Mouse (Mus musculus) testis, adult 2 months (tissue): ENCODE data around the gene Tyw1. TPM values are rescaled to one million over a fixed set of nuclear protein-coding genes. Genes with fewer than 3 reads are reported as not detected.

Experiments
- H3K27ac ChIP-seq: fragments of 200-500 bp; 2 replicates; pipeline ENCODE4 v1.5.1; 2012; ENCODE audit warnings: low read depth, low read length; ENCODE audit not compliant: control insufficient read depth, insufficient read depth
- H3K27me3 ChIP-seq: fragments of 200-500 bp; 2 replicates; pipeline ENCODE4 v1.6.1; 2012; ENCODE audit warnings: mild to moderate bottlenecking, low read length, moderate library complexity; ENCODE audit not compliant: control insufficient read depth, insufficient read depth
- H3K36me3 ChIP-seq: fragments of 200-500 bp; 2 replicates; pipeline ENCODE4 v1.6.1; 2012; ENCODE audit warnings: mild to moderate bottlenecking, low read length; ENCODE audit not compliant: control insufficient read depth, insufficient read depth
- H3K4me1 ChIP-seq: fragments of 200-500 bp; 2 replicates; pipeline ENCODE4 v1.6.1; 2012; ENCODE audit warnings: low read length; ENCODE audit not compliant: control insufficient read depth, insufficient read depth
- H3K4me3 ChIP-seq: fragments of 200-500 bp; 2 replicates; pipeline ENCODE4 v1.5.1; 2012; ENCODE audit warnings: low read depth, mild to moderate bottlenecking, low read length, moderate library complexity, mixed read lengths; ENCODE audit not compliant: control insufficient read depth
- CTCF ChIP-seq: fragments of 200-500 bp; IDR thresholded peaks from 2 replicates; pipeline ENCODE4 v1.5.1; 2012; ENCODE audit warnings: low read depth, mild to moderate bottlenecking, inconsistent platforms, low read length, moderate library complexity; ENCODE audit not compliant: control insufficient read depth, insufficient read depth, insufficient replicate concordance
- POLR2A ChIP-seq: fragments of 200-500 bp; IDR thresholded peaks from 2 replicates; pipeline ENCODE4 v1.6.1; 2012; ENCODE audit warnings: low read depth, mild to moderate bottlenecking, inconsistent platforms, low read length, moderate library complexity; ENCODE audit not compliant: control insufficient read depth
- polyA plus RNA-seq: library from polyadenylated mRNA; depleted of rRNA; stranded (reverse); fragments of >200 nt; gene quantifications from 2 replicates; pipeline ENCODE4 v1.2.3, GENCODE M21; 2012; rRNA removed

The Tyw1 gene
- polyA plus RNA-seq, 1 experiment: 8.0 TPM

DNA sequence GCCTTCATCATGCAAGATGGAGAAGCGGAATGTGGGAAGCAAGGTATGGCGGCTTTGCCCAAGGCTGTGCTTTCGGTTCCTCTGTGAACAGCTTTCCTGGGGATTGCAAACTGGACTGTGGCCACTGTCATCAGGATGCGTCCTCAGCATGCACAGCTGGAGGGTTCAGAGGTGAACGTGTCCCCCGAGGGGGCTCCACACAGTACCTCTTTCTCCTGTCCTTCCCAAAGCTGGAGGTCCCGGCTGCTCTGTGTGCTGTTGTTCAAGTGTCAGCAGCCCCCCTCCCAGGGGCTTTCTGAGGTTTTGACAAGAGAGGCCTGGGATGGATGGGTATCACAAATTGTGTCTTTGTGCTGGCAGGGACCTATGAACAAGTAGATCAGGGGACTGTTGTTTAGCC is 131.0 kb downstream of the Tyw1 start:
- Histone ChIP-seq H3K27ac (no peak overlapping the region), H3K27me3 (no peaks in the 10 kb centered on the region), H3K4me3 (no peak overlapping the region), H3K36me3 (no peaks in the 10 kb centered on the region), H3K4me1 (no peaks in the 10 kb centered on the region)
- no peak for TF ChIP-seq POLR2A
- no peak for TF ChIP-seq CTCF

Other genes with a start within 250 kb of the Tyw1 start
- gene Asl, start 226.4 kb upstream of the Tyw1 start, polyA plus RNA-seq: 16.5 and 17.1 TPM in 2 replicates
- 56.0 and 56.5 TPM in 2 replicates for gene Crcp, start 226.3 kb upstream of the Tyw1 start, polyA plus RNA-seq
- 58.7 and 59.6 TPM in 2 replicates for gene Tpst1, start 182.3 kb upstream of the Tyw1 start, polyA plus RNA-seq
- gene Kctd7, start 110.8 kb upstream of the Tyw1 start, polyA plus RNA-seq: 14.8 and 15.6 TPM in 2 replicates
- 8.0 and 8.1 TPM in 2 replicates for gene Rabgef1, start 83.8 kb upstream of the Tyw1 start, polyA plus RNA-seq
- 76.0 and 82.3 TPM in 2 replicates for gene Tmem248, start 38.5 kb upstream of the Tyw1 start, polyA plus RNA-seq
- gene Sbds, start 89 bp upstream of the Tyw1 start, polyA plus RNA-seq: 46.1 and 52.2 TPM in 2 replicates
- gene Caln1, start 113.8 kb downstream of the Tyw1 start, polyA plus RNA-seq: 1.3 TPM in 2 replicates
- gene A330070K13Rik, start 129.0 kb downstream of the Tyw1 start, polyA plus RNA-seq: 0.56 and 1.3 TPM in 2 replicates